Mouse (Mus musculus) heart, postnatal 0 days (tissue): ENCODE measurements around the gene Socs7. TPM values are rescaled to one million over a fixed set of nuclear protein-coding genes. Genes with fewer than 3 reads are reported as not detected.

ENCODE experiments used
- ATAC-seq: fragments of 200-750 bp; cut with Nextera tagmentation; 2 replicates; pipeline ENCODE4 v1.8.0; 2017; ENCODE audit warnings: low read depth, moderate number of reproducible peaks, moderate library complexity; ENCODE audit not compliant: insufficient read depth
- DNase-seq: peaks from one replicate; pipeline ENCODE4 v3.0.0-alpha.2; 2016; ENCODE audit warnings: low spot score
- H3K27ac ChIP-seq: fragments of 300-500 bp; sonication (generic); 2 replicates; pipeline ENCODE4 v1.5.1; 2014; ENCODE audit warnings: low read depth, mild to moderate bottlenecking
- H3K27me3 ChIP-seq: fragments of 300-500 bp; sonication (generic); 2 replicates; pipeline ENCODE4 v1.6.1; 2014; ENCODE audit warnings: low read length, mixed read lengths; ENCODE audit not compliant: control insufficient read depth, insufficient read depth
- H3K36me3 ChIP-seq: fragments of 300-500 bp; sonication (generic); replicated peaks from 2 replicates; pipeline ENCODE4 v1.6.1; 2014; ENCODE audit warnings: low read length, mixed read lengths; ENCODE audit not compliant: control insufficient read depth, insufficient read depth
- H3K4me1 ChIP-seq: fragments of 300-500 bp; sonication (generic); 2 replicates; pipeline ENCODE4 v1.6.1; 2014; ENCODE audit warnings: antibody characterized with exemption; ENCODE audit not compliant: control insufficient read depth, insufficient read depth
- H3K4me2 ChIP-seq: fragments of 300-500 bp; sonication (generic); 2 replicates; pipeline ENCODE4 v1.6.1; 2014; ENCODE audit warnings: low read depth, mild to moderate bottlenecking, low read length, moderate library complexity
- H3K4me3 ChIP-seq: fragments of 300-500 bp; sonication (generic); 2 replicates; pipeline ENCODE4 v1.5.1; 2014; ENCODE audit warnings: low read depth, low read length
- H3K9ac ChIP-seq: fragments of 300-500 bp; sonication (generic); replicated peaks from 2 replicates; pipeline ENCODE4 v1.6.1; 2014; ENCODE audit warnings: low read depth, low read length, mixed read lengths
- H3K9me3 ChIP-seq: fragments of 300-500 bp; sonication (generic); replicated peaks from 2 replicates; pipeline ENCODE4 v1.6.1; 2016; ENCODE audit warnings: low read length; ENCODE audit not compliant: control insufficient read depth
- CTCF ChIP-seq: IDR thresholded peaks from 2 replicates; pipeline ENCODE4 v1.5.1; 2016; ENCODE audit warnings: antibody characterized with exemption, control low read depth, low read depth
- EP300 ChIP-seq: IDR thresholded peaks from 2 replicates; pipeline ENCODE4 v1.6.1; 2016; ENCODE audit warnings: antibody characterized with exemption, low read depth
- WGBS: fragments of 180-500 bp; shearing (Covaris S2); extraction: QIAGEN DNeasy Blood & Tissue Kit; methylation state at CpG from one replicate; pipeline ENCODE4 v1.1.7; 2014; 5-methylcytosine and 5-hydroxymethylcytosine counted together
- polyA plus RNA-seq: library from polyadenylated mRNA; unstranded; fragments of >200 nt; fragmentation: Nextera tagmentation; extraction: Ambion mirVana; gene quantifications from 2 replicates; pipeline ENCODE4 v1.2.1, GENCODE M21; 2015
- total RNA-seq: library from RNA; depleted of rRNA; stranded (reverse); fragments of >200 nt; gene quantifications from 2 replicates; pipeline ENCODE4 v1.2.3, GENCODE M21; 2014; ENCODE audit warnings: low replicate concordance

The Socs7 gene
- total and polyA plus RNA-seq, 2 experiments from 2014 or later: 2.1 to 15.4 TPM

DNA sequence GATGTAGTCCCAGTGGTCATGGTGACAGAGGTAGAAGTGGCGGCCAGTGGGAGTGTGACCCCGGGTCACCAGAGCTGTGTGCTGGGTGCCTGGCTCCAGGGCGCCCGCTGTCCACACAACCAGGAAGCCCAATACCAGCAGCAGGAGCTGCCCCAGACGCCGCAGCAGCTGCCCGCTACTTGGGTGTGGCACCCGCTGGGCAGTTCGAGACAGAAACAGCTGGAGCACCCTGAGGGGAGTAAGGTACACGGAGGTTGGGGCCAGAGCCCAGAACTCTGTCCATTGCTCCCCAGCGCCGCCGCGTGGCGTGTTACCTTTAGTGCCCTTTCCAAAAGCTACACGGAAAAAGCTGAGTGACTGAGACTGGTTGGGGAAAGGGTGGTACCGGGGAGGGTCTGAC lies 18.7 kb upstream of the Socs7 start:
- 24% methylated on average over 17 of the region's 17 CpGs for WGBS
- Histone ChIP-seq H3K4me3 (no peak overlapping the region), H3K36me3 (no peaks in the 10 kb centered on the region), H3K4me1 (peaks cover 6% of the 10 kb centered on the region; the same call in 1 of the 2 replicates), H3K9me3 (no peaks in the 10 kb centered on the region), H3K27me3 (0 out of 2 replicates have a peak, but pooled peaks cover 4% of the 10 kb centered on the region), H3K9ac (no peak overlapping the region), H3K4me2 (peak overlapping the region; percentile 32), H3K27ac (no peak overlapping the region)
- ATAC-seq (no peak), DNase-seq (no peak)
- TF ChIP-seq EP300 (no peak), CTCF (no peak)

DNA sequence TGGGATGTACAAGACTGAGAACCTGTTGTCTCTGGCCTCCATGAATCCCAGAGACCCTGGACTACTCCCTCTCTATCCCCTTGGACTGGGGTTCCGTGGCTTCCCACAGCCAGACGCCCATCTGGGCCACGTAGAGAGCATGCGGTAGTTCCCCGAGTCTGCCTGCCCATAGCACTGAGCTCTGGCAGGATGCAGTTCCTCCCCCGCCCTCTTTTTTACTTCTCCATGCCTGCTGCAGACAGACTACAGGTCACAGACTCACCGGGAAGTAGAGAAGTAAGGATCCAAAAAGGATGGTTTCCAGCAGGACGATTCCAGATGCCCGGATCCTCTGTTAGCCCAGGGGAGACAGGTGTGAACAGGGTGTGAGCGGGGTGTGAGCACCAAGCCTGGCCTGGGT lies 16.9 kb upstream of the Socs7 start:
- DNase-seq (no peak), ATAC-seq (no peak)

DNA sequence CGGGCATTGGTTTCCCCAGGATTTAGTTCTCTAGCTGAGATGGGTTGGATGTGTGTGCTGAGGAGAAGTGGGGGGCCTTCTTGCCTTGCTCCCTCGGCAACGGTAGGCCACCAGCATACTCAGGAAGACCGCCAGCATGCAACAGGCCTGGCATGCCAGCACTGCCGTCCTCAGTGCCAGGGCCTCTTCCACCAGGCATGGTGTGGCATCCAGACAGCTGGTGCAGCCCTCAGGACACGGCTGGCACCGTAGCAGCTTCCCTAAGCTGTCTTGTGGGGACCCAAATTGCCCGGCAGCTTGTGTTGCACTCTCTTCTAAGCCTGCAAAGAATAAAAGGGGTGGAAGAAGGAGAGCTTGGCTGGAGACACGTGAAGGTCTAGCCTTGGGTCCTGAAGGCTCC lies 16.0 kb upstream of the Socs7 start:
- H3K4me2 ChIP-seq: no peak overlapping the region
- no peaks in the 10 kb centered on the region for H3K9me3 ChIP-seq
- no peaks in the 10 kb centered on the region for H3K36me3 ChIP-seq
- no peak for TF ChIP-seq EP300
- no peak for TF ChIP-seq CTCF
- 0 out of 2 replicates have a peak, but pooled peaks cover 4% of the 10 kb centered on the region for H3K27me3 ChIP-seq
- DNase-seq (no peak), ATAC-seq (no peak)
- 80% methylated on average over 9 of the region's 9 CpGs for WGBS
- H3K9ac ChIP-seq: no peak overlapping the region
- peaks cover 3% of the 10 kb centered on the region for H3K4me1 ChIP-seq
- H3K4me3 ChIP-seq: no peak overlapping the region
- no peak overlapping the region for H3K27ac ChIP-seq

More for the DNA sequence above, 16.9 kb upstream of the Socs7 start:
- H3K4me3 ChIP-seq: no peak overlapping the region
- no peak overlapping the region for H3K4me2 ChIP-seq
- peaks cover 3% of the 10 kb centered on the region for H3K4me1 ChIP-seq
- no peaks in the 10 kb centered on the region for H3K9me3 ChIP-seq
- no peak overlapping the region for H3K9ac ChIP-seq
- H3K36me3 ChIP-seq: no peaks in the 10 kb centered on the region
- H3K27ac ChIP-seq: no peak overlapping the region
- TF ChIP-seq EP300 (no peak), CTCF (no peak)
- 45% methylated on average over 10 of the region's 10 CpGs for WGBS
- 0 out of 2 replicates have a peak, but pooled peaks cover 4% of the 10 kb centered on the region for H3K27me3 ChIP-seq

DNA sequence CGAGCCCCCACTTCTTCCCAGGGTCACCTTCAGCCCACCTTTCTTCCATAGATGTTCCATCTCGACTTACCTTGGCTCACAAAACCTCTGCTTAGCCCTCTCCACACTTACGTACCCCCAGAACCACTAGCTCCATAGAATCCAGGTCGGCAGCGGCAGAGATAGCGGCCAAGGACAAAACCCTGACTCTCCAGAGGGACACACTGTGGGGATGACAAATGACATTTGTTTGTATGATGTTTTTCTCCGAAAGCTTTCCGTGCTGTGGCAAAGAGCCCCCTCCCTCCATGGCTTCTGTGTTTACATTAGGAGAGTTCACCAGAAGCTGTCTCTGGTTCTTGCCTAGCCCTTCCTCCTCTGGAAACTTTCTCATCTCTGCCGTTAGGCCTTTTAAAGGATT lies 15.1 kb upstream of the Socs7 start:
- ATAC-seq (no peak), DNase-seq (no peak)
- WGBS: 71% methylated on average over 9 of the region's 9 CpGs
- Histone ChIP-seq H3K36me3 (no peaks in the 10 kb centered on the region), H3K4me1 (peaks cover 3% of the 10 kb centered on the region), H3K4me2 (no peak overlapping the region), H3K9ac (no peak overlapping the region), H3K27me3 (0 out of 2 replicates have a peak, but pooled peaks cover 3% of the 10 kb centered on the region), H3K27ac (no peak overlapping the region), H3K4me3 (no peak overlapping the region), H3K9me3 (no peaks in the 10 kb centered on the region)
- TF ChIP-seq CTCF (no peak), EP300 (no peak)

DNA sequence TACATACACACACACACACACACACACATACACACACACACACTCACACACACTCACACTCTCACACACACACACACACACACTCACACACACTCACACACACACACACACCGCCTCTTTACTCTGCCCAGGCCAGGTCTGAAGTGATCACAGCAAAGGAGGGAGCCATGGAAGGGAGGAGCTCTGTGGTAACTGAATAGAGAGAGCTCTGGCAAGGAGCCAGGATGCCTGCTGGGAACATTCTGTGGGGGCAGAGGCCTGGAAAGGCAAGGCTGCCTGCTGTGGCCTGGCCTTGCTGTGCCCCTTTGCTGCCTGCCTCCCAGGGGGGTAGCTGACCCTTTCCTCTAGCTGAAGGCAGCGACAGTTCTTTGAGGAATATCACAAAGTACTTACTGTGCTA lies 12.3 kb upstream of the Socs7 start:
- DNase-seq: peak; percentile 93
- no peaks in the 10 kb centered on the region for H3K36me3 ChIP-seq
- H3K9ac ChIP-seq: peak overlapping the region; percentile 41; the same call in 1 of the 2 replicates
- peak overlapping the region; percentile 82 for H3K27ac ChIP-seq
- H3K4me2 ChIP-seq: no peak overlapping the region
- no peak for TF ChIP-seq CTCF
- 4% methylated on average over 2 of the region's 2 CpGs for WGBS
- H3K4me1 ChIP-seq: peaks cover 3% of the 10 kb centered on the region
- no peaks in the 10 kb centered on the region for H3K9me3 ChIP-seq
- peak; percentile 88 for ATAC-seq
- no peak overlapping the region for H3K4me3 ChIP-seq
- no peaks in the 10 kb centered on the region for H3K27me3 ChIP-seq

DNA sequence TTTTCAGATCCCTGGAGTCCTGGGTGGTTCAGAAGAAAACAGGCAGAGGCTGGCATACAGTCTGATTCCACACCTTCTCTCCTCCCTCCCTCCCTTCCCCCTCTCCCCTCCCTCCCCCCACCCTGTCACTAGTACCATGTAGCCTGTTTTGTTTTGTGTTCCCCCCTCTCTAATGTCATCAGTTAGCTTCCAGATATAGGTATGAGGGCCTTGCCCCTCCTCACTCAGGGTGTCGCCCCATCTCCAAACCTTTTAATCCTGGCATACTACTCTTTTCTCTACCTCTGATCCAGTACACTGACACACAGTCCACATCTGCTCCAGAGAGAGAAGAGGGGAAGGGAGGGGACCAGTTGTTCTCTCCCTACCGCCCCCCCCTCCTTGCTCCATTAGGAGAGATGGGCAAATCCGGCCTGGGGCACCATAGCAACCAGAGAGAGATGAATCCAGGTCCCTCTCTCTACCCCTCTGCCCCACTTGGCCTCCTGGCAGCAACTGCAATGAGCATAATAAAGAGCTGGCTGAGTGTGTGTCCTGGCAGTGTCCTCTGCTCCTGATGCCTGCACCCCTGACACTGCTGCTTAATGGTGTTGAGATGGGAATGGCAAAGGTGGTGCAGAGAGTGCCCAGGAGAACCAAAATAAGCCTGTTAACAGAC lies 10.2 kb upstream of the Socs7 start, which contains the start of gene Gpr179:
Gpr179 (minus strand) TSS at position 51 of the 658 bp plus-strand sequence.
- Histone ChIP-seq H3K9ac (no peak within 1 kb of the TSS), H3K27ac (no peak within 1 kb of the TSS)
- TF ChIP-seq CTCF: no peak

More for the DNA sequence above, 10.2 kb upstream of the Socs7 start, which contains the start of gene Gpr179:
- H3K27me3 ChIP-seq: no peaks in the 10 kb centered on the region
- no peak for ATAC-seq
- no peak within 1 kb of the TSS for H3K4me3 ChIP-seq
- WGBS: 68% methylated on average over 3 of the region's 3 CpGs
- H3K4me2 ChIP-seq: no peak within 1 kb of the TSS
- peaks cover 3% of the 10 kb centered on the region for H3K4me1 ChIP-seq
- no peaks in the 10 kb centered on the region for H3K9me3 ChIP-seq
- no peaks in the 10 kb centered on the region for H3K36me3 ChIP-seq
- no peak for DNase-seq
